Mouse (Mus musculus): Measurements from ENCODE around the gene Gm9195.

The Gm9195 gene

DNA sequence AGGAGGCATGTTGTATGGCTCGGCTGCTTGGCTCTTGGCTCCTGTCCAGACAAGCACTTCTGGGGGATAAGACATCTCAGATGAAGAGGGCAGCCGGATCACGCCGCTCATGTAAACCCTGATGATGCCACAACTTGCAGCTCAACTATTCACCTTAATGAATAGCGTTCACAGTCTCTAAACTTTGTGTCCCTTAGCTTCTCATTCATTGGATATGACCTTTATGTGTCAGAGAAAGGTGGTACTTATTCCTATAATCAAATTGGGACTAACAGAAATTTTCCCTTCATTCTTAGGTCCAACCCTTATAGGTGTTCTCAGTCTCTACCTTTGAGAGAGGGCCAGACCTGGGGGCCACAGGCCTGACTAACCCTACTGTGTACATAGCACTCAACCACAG is at the start of gene Gm9195:
TSS of gene Gm9195 (minus strand) at position 101 of the 400 bp plus-strand sequence.
- DNase-seq, result no peak

DNA sequence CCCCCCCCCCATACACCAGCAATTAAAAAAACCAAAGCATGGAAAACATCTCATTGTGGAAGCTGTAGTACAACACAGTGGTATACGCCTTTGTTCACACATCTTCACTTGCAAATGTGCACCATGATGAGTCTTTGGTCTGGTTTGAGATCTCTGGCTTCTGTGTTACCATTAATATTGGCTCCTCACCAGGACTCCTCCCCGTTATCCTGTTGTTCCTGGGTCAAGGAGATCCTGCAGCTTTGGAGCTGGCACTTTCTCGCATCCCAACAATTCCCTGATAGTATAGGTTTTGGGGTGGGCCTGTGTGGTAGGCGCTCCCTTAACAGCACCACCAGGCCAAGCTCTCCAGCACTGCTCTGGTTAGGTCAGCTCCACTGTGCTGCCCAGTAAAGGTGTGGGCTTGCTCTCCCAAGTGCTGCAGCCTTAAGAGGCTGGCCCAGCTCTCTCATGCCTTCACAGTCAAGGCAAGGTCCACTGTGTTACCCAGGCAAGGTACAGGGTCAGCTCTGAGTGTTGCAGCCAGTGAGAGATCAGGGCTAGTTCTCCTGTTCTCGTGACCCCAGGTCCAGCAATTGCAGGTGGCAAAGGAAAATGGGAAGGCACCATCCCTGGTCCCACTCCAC is 44.9 kb upstream of the Gm9195 start:
- peak in 1 of 2 experiments; percentile 42 for DNase-seq

DNA sequence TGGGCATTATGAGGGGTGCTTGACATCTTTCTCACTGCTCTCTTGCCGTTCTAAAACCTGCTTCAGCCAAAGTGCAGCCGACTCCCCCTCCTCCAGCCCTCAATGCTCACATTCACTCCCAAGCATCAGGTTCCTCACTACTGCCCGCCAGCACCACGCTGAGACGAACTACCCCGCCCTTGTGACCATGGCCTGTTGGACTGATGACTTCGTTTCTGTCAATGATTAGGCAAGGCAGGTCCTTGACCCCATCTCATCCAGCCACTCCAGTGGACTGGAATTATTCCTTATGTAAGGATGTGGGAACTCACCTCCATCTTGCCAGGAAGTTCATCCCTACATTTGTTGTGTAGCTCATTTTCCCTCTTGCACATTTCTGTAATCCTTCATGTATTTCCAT is 42.2 kb upstream of the Gm9195 start:
- peak; percentile 38 to 66 for DNase-seq

DNA sequence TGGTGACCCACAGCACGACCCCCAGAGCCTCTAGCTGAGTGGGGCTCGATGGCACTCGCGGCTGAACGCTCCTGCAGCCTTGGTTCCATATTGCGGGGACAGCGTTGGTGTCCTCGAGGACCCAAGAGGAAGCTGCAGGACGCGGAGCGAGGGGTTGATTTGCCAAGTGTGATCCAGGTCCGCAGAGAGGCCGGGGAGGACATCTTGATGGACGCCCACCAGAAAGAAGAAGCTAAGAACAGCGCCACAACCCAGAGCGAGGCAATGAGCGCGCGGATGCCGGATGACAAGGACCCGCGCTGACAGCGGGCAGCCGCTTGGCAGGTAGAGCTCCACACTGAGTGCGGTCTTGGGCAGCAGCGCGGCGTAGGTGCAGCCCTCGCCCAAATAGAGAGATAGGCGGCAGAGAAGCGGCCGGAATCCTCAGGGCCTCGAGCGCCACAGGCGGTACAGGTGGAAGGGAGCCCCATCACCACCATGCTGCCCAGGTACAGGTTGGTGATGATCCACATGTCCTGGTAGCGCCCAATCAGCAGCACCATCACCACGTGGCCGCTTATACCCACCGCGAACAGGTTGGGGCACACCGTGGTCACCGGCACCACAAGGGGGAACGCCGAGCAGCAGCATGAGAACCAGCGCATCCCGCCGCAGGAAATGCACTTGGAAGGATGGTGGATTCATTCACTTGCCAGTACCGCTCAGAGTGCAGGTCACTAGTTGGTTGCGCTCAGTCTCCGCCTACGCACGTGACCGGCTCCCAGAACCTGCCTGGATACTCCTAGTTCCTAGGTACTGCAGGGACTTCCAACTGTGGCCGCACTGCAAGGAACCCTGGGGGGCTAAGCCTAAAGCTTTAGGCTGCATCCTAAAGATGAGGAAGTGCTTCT is 40.6 kb upstream of the Gm9195 start:
- DNase-seq, result peak; percentile 49 to 68

DNA sequence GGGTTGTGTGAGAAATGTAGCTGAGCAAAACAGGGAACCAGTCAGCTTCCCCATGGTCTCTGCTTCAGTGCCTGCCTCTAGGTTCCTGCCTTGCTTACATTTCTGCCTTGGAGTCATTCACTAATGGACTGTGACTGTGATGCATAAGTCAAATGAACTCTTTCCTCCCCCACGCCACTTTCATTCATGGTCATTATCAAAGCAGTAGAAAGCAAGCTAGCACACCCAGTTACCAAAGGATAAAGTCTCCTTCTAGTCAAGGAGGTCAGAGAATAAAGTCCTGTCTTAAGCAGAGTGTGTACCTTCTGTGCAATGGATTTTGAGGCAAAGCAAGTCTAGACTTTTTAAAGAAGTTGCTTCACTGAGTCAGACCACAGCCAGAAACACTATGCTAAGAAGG is 35.5 kb upstream of the Gm9195 start:
- DNase-seq, result no peak

DNA sequence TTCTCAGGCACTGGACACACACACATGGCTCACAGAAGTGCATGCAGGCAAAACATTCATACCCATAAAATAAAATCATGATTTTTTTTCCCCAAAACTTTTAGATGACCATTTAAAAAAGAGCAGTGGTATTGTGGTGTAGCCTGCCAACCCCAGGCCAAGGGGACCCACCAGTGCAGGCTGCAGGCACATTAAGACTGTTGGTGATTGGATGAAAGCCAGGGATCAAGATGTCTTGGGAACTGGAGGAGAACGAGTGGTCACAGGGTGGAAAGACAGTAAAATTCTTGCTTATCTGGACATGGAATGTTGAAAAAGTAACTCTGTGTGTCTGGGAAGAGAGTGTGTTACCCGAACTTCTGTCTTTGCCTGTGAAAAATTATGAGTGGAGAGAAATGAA is 27.9 kb upstream of the Gm9195 start:
- DNase-seq, result no peak

DNA sequence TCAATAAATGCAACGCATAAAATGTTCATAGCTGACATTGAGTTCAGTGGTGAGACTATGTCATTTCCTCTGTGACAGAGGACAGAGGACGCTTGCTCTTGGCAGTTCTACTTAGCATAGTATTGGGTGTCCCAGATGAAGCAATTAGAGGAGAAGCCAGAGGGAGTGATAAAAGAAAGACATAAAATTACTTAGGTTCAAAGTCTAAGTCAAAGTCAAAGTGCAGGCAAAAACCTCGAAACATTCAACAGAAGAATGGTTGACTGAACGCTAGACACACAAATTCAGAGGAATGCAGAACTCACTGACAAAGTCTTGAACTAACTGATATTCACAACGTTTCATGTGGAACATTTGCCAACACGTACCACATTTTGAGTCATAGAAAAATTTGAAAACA is 27.1 kb upstream of the Gm9195 start:
- DNase-seq, result no peak

DNA sequence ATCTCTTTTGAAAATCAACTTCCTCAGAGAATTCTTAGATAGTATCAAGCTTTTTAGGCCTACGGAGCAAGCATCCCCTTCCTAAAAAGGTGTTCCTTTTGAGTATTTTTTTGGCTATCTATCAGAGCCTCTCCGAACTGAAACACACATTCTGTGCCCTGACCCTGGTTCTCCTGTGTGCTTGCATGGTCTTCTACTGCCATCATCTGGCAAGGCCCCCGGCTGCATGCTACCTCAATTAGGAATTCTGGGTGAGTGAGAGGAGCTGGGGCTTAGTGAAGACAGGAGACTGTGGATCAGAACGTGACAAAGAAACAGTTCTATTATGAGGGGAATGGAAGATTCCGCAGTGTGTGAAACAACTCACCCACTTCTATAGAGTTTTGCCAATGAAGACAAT is 24.7 kb upstream of the Gm9195 start:
- DNase-seq, result peak; percentile 70 to 74

DNA sequence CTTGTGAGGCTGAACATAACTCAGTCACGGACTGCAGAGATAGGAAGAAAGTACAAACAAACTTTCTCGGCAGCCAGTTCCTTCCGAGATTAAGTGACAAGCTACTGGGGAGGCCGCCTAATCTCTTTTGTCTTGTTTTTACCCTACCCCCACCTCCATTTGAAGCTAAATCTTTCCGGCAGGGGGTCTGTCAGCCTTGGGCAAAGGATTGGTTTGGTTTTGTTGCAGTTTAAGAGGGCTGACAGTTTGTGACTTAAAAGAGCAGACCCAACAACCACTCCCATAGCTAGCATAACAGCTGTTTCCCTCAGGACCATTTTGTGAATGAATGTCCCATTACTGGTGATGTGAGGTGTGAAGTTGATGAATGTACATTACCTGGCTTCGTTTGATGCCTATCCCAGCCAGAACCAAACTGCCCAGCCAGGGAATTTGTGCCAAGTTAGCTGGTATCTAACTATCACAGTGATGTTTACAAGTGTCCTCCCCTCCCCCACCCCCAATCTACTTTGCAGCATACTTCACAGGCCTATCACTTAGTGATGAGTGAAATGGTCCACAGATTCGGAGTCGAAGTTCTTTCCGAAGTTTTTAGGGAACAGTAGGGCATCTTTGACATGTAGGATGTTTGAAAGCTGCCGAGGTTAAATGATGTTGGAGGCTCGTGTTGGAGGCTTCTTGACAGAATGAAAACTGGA is 15.2 kb upstream of the Gm9195 start:
- peak; percentile 6 to 7 for DNase-seq

DNA sequence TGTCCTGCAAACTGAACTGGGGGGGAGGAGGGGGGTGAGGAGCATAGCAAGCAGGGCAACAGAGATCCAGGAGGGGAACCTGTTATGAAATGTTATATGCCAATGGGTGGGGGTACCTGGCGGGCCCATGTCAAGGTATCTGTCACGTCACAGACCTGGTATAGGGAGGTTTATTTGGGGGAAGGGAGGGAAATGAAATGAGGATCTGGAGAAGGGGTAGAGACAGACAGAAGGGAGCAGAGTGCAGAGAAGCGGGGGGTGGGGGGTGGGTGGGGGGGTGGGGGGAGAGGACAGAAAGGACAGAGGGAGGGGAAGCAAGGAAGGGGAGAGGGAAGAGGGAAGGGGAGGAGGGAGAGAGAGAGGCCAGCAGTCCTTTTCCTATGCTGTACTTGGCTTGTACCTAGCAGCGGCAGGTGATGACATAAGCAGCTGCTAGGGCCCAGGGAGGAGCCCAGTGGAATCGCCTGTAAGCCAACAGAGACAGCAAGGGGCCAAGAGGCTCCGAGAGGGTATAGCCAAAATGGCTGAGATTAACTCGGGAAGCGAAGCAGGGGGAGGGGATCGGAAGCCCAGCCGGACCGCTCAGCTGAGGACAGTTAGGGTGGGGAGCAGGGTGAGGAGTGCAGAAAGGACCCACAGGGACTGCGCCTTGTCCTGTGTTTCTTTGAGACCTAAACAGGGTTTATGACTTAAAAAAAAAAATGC is 14.5 kb upstream of the Gm9195 start:
- DNase-seq, result peak; percentile 51 to 62

DNA sequence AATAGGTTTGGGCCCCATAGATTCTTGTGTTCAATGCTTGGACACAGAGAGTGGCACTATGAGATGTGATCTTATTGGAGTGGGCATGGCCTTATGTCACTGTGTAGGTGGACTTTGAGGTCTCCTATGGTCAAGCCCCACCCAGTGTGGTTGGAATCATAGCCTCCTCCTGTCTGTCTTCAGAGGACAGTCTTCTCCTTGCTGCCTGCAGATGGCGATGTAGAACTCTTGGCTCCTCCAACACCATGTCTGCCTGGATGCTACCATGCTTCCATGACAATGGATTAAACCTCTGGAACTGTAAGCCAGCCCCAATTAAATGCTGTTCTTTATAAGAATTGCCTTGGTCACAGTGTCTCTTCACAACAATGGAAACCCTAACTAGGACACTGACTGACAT is 13.3 kb upstream of the Gm9195 start:
- no peak for DNase-seq

DNA sequence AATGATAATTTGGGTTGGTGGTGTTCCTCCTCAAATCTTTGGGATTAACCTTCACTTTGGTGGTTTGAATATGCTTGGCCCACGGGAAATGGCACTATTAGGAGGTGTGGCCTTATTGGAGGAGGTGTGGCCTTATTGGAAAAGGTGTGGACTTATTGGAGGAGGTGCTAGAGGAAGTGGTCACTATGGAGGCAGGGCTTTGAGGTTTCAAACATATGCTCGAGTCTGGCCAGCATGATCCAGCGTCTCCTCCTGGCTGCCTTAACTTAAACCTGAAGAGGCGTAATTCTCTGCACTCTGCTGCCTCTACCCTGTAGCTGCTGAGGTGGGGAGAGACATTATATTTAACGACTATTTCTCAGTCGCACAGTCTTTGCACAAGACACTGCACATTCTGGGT is 11.6 kb upstream of the Gm9195 start:
- DNase-seq, result no peak

DNA sequence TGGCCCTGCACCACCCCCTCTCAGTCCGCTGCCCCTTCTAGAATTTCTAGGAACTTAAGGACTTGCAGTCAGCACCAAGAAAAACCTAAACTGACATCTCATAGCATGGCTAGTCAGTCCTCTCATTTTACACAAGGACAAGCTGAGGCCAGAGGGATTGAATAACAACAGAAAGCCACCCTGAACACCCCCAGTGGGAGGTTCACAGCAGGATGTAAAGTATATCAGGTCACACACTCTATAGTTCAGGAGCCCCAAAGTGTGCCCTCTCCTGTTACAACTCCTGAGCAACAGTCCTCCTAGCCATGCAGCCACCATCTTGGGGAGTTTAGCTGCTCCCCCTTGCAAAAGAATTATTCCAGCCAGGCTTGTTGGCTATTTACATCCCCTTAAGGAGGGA is 2.1 kb upstream of the Gm9195 start:
- DNase-seq, result no peak

DNA sequence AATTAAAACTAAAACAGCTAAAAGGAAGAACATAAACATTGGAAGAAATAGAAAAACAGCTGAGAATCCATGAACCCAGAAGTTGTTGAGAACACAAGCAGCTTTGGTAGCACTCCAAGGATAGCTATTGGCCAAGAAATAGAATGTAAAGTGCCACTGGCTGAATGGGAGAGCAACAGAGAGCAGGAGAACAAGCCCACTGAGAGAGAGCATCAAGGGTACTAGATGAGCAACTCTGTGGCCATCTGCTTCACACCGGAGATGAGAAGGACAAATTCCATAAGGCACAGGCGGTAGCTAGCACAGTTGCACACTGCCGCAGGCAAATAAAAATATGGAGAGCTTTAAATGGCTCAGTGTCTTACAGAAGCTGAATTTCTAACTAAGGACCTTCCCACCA is 1.3 kb downstream of the Gm9195 start:
- no peak for DNase-seq

DNA sequence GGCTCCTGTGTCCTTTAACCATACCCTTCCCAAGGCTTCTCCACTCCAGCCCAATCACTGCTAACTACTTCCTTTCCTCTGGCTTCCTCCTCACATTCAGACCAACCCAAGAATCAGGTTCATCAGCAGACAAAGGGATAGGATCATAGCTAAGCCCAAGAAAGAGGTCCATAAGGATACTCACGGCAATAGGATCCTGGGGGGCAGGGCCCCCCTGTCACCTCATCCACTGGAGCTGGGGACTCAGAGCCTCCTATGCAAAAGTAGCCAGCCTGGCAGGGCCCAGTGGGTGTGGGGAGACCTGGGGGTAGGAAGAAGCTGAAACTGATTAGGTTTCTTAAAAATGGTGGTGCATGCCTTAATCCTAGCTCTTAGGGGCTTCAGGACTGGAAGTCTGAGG is 17.1 kb downstream of the Gm9195 start:
- DNase-seq, result no peak

DNA sequence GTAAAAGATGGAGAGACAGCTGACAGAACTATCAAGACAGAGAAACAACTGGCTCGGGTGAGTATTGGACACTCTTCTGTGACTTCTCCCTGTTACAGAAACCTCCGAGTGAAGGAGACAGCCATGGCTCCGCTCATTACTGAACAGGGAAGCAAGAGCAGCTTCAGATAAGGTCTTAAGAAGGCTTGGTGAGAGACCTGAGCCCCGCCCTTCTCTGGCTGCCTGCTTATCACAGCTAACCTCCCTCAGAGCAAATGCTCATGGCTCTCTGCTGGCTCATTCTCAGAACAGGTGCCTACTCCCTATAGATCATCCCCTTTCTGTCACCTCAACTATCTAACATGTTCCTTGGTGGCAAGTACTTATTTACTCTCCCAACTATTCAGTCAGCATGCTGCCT is 23.2 kb downstream of the Gm9195 start:
- no peak for DNase-seq

DNA sequence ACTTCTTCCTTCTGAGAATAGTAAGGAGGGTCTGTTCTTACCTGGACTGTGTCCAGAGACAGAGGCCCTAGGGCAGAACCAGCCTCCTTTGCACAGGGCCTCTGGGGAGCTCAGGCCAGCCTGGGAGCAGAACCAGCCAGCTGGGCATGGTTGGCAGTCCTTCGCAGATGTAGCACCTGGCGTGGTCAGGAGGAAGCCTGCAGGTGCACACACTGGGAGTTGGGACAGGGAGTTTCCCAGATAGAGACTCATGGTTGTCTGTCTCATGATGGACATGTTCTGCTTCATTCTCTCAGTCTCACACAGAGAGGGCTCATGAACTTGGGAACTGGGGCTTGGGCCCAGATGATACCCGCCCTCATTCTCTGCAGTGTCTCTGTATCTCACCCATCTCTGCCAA is 25.3 kb downstream of the Gm9195 start:
- no peak for DNase-seq

DNA sequence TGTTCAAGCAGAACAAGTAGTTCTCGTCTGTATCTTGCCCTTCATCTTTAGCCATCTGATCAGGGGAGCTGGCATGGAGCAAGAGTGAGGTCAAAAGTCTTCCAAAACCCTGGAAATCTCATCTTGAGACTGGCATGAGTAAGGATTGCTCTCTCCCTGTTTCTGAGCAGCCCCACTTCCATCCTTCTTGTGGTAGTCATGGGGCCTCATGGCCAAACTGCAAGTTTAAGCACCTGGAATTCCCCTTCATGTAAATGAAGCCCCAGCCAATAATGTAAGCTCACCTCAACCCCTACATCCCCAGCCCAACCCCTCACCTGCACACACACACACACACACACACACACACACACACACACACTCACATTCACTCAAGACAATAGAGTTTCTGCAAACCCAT is 30.0 kb downstream of the Gm9195 start:
- no peak for DNase-seq

DNA sequence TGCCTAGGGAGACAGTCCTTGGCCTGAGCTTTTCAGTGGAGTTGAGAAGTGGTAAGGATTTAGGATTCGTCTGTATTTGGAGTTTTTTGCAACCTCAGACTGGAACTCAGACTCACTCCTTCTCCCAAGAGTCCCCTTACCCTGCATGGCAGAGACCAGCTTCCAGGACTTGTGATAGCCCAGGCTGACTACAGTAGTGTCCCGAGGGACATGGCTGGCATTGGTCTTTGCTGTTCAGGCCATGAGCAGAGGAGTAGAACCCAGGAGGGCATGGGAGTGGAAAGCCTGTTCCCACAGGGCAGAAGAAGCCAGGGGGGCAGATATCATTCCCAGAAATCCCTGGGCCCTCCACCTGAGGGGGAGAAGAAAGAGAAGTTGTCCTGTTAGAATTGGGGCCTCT is 31.3 kb downstream of the Gm9195 start:
- DNase-seq, result no peak

DNA sequence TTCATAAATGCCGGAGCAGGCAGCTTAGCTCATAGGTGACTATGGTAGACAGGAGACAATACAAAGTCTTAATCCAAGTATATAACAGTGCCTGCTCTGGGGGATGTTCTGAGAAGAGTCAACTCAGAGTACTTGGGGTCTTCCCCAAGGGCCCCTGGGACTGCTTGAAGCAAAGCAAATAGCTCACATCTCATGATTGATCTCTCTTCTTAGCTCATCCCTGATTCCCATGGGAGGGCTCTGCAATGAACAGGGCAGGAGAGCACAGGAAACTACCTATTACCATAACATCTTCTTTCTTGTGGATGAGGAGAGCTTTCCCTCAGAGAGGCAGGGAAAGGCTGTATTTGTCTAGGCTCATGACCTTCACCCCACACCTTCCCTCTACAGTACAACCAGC is 32.7 kb downstream of the Gm9195 start:
- DNase-seq, result no peak

DNA sequence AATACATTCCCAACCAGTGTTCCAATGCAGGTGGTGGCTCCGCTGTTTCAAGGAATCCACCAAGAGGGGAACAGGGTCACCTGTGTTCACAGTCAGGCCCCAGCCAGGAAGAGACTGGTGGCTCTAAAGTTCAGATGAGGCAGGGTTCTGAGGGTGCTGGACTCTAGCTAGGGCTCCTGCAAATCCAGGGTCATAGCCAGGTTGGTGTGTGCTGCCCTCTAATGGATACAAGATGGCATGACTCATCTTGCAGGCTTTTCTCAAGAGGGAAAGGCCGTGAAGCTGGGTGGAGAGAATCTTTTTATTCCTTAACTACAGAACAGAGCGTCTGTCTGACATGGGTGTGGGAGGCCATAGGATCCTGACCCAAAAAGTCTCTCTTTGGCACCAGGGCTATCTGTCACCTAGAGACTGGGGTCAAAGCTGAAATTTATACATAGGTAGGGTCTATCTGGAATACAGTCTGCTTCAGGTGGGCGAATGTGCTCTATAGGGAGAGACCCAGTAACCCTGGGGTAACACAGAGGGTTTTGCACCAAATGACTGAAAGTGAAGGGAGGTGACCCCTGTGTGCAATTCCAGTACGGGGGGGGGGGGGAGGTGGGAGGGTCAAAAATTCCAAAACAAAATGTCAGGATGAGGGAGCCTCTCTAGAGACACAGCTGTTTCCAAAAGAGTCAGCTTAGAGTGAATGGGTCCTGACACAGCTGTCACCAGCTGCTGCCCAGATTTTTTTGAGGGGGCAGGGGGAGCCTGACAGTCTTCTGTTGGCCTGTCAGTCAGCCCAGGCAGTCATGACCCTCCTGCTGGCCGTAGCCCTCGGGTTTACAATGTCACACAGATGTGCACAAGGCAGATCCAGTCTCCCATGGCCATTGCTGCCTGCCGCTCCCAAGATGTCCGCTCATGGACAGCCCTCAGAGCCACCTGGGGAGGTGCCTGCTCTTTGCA is 44.2 kb downstream of the Gm9195 start:
- DNase-seq, result peak; percentile 21 to 35

DNA sequence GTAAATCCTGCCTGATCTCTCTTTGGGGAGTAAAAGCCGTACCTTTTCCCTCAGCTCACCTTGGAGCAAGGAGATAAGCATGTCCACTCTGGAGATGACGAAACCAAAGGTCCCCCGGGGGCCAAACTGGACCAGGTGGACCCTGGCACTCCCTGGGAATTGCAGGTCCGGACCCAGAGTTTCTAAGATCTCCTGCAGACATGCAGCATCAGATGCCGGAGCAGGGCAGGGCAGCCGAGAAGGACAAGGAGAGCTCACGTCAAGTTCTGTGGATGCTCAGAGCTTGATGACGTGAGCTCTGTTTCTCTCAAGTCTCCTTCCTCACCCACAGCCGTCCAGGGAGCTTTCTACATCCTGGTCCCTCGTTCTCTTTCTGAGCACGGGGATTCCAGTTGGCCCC is 48.7 kb downstream of the Gm9195 start:
- no peak for DNase-seq
